ENCODE assay signal across 8 mouse cellular contexts in the genomic region with DNA sequence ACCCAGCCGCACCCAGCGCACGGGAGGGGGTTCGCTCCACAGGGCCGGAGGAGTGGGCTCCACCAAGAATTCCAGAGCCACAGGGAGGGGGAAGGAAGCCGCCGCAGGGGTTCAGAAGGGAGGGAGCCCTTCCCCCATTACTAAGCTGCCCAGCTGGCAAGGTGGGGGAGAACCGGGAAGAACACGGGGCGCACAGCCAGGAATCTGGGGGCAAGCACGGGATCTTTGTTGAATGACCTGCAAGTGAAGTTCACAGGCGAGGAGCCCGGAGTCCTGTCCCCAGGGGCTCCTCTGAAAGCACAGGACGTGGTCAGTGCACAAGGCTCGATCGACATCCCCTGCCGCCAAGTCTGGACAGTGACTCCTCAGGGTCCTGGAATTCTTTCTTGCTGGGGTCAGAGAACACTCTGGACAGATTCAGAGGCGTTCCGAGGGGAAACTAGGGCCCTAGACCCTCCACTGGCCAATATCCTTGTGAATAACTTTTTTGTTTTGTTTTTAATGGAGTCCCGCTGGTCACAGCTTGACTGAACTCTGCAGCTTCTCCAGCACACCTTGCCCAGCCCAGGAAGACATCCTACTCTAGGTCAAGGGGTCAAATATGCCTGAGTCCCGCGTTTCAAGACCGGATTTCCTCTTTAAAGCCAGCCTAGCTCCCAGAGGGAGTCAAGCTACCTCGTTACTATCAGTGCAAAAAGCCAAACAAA. TPM values are rescaled to one million over a fixed set of nuclear protein-coding genes. Genes with fewer than 3 reads are reported as not detected.
DNase-seq lines count a peak whose midpoint lies in the region; ATAC-seq and TF ChIP-seq lines count a peak whose summit lies in the region.

No protein-coding gene starts in this region.

- 5% methylated on average over 24 of the region's 24 CpGs for WGBS in hindbrain, postnatal 0 days
- 7% methylated on average over 24 of the region's 24 CpGs for WGBS in liver, embryonic 12.5 days (ENCODE audit: insufficient replicate concordance)
- WGBS in neural tube, embryonic 15.5 days, result 4% methylated on average over 24 of the region's 24 CpGs

- H3K27ac ChIP-seq in hindbrain, postnatal 0 days, result no peak overlapping the region
- H3K27ac ChIP-seq in liver, embryonic 12.5 days, result no peak overlapping the region
- H3K27ac ChIP-seq in neural tube, embryonic 15.5 days (replicated peaks), result 0 out of 2 replicates have a peak overlapping the region, but pooled peaks have one; percentile 11

- peak overlapping the region; percentile 4; the same call in 1 of the 2 replicates for H3K9ac ChIP-seq in hindbrain, postnatal 0 days (replicated peaks; ENCODE audit: low read length)
- H3K9ac ChIP-seq in liver, embryonic 12.5 days, result no peak overlapping the region
- H3K9ac ChIP-seq in neural tube, embryonic 15.5 days (replicated peaks), result no peak overlapping the region

- no peak for TF ChIP-seq CTCF in hindbrain, postnatal 0 days (IDR thresholded peaks at IDR 0.05; ENCODE audit: low read depth)

- intact Hi-C loops in gastrocnemius, postnatal 36 days (cut with DNase I), result no loop called here

- no peaks in the 10 kb centered on the region for H3K27me3 ChIP-seq in hindbrain, postnatal 0 days (ENCODE audit: insufficient read depth, low read length)
- peaks cover 38% of the 10 kb centered on the region for H3K27me3 ChIP-seq in liver, embryonic 12.5 days (replicated peaks)
- peaks cover 9% of the 10 kb centered on the region; the same call in 1 of the 2 replicates for H3K27me3 ChIP-seq in neural tube, embryonic 15.5 days (replicated peaks)

- H3K4me3 ChIP-seq in hindbrain, postnatal 0 days (ENCODE audit: low read length), result peak overlapping the region; percentile 21
- no peak overlapping the region for H3K4me3 ChIP-seq in liver, embryonic 12.5 days
- peak overlapping the region; percentile 20 for H3K4me3 ChIP-seq in neural tube, embryonic 15.5 days (replicated peaks)

- H3K9me3 ChIP-seq in hindbrain, postnatal 0 days (ENCODE audit: low read length), result no peaks in the 10 kb centered on the region
- H3K9me3 ChIP-seq in liver, embryonic 12.5 days (replicated peaks), result no peaks in the 10 kb centered on the region
- H3K9me3 ChIP-seq in neural tube, embryonic 15.5 days (replicated peaks), result no peaks in the 10 kb centered on the region

- peak; percentile 28 for DNase-seq in right cerebral cortex, postnatal 4 days
- DNase-seq in right cerebral cortex, adult 18-20 months, result no peak
- DNase-seq in gastrocnemius, postnatal 36 days, result peak; percentile 40 to 43
- DNase-seq in hindbrain, postnatal 0 days (ENCODE audit: low spot score), result peak; percentile 19
- DNase-seq in layer of hippocampus, adult 8-10 months (ENCODE audit: low spot score in 2 of 2), result no peak
- no peak for DNase-seq in spleen, postnatal 4 days (ENCODE audit: low spot score in 2 of 2)

- H3K4me1 ChIP-seq in hindbrain, postnatal 0 days (ENCODE audit: insufficient read depth, low read length), result 0 out of 2 replicates have a peak, but pooled peaks cover 9% of the 10 kb centered on the region
- 0 out of 2 replicates have a peak, but pooled peaks cover 5% of the 10 kb centered on the region for H3K4me1 ChIP-seq in liver, embryonic 12.5 days
- H3K4me1 ChIP-seq in neural tube, embryonic 15.5 days, result peaks cover 17% of the 10 kb centered on the region

- peak overlapping the region; percentile 52 for H3K4me2 ChIP-seq in hindbrain, postnatal 0 days (ENCODE audit: low read depth, low read length)
- H3K4me2 ChIP-seq in liver, embryonic 12.5 days, result peak overlapping the region; percentile 43
- H3K4me2 ChIP-seq in neural tube, embryonic 15.5 days, result peak overlapping the region; percentile 55

- no peaks in the 10 kb centered on the region for H3K36me3 ChIP-seq in hindbrain, postnatal 0 days (ENCODE audit: insufficient read depth, low read length)
- no peaks in the 10 kb centered on the region for H3K36me3 ChIP-seq in liver, embryonic 12.5 days
- no peaks in the 10 kb centered on the region for H3K36me3 ChIP-seq in neural tube, embryonic 15.5 days

- ATAC-seq in hindbrain, postnatal 0 days, result no peak
- no peak for ATAC-seq in liver, embryonic 12.5 days
- no peak for ATAC-seq in neural tube, embryonic 15.5 days (ENCODE audit: low FRiP score)

RNA-seq across cellular contexts. Expression of gene Zfp423, which starts 15.5 kb away (rescaled TPM):
- 10 to 100 TPM; 11.5 to 19.6 TPM for total RNA-seq in gastrocnemius, postnatal 36 days (2021)
- 73.6 and 74.8 TPM in 2 replicates for total RNA-seq in hindbrain, postnatal 0 days (2014; rRNA removed)
- 22.2 and 22.3 TPM in 2 replicates for polyA plus RNA-seq in hindbrain, postnatal 0 days (2015; fragmentation: Nextera tagmentation; extraction: Ambion mirVana)
- 2.1 and 2.5 TPM in 2 replicates for polyA plus RNA-seq in liver, embryonic 12.5 days (2016; fragmentation: Nextera tagmentation; extraction: Ambion mirVana)
- 16.5 and 18.5 TPM in 2 replicates for polyA plus RNA-seq in neural tube, embryonic 15.5 days (2015; fragmentation: Nextera tagmentation; extraction: Ambion mirVana)
- 10 to 100 TPM; 28.3 to 31.3 (median 30.2) TPM for total RNA-seq in layer of hippocampus, adult 8-10 months (2022)

Comparison
In these comparisons a context has a peak if more than half of its experiments do, and no peak if none do; other contexts are left out.
1. DNase-seq: peak in right cerebral cortex, postnatal 4 days (single experiment), gastrocnemius, postnatal 36 days (2 of 2) and hindbrain, postnatal 0 days (single experiment); none in right cerebral cortex, adult 18-20 months (single experiment), layer of hippocampus, adult 8-10 months (0 of 2) and spleen, postnatal 4 days (0 of 2).
2. Peak in every context shown above with its lines, with median percentiles within 50 percentile points of each other: H3K4me2 ChIP-seq.